Mouse (Mus musculus) left cerebral cortex, adult 6 months (tissue): Measurements from ENCODE around the gene Atp6v1g3. TPM values are rescaled to one million over a fixed set of nuclear protein-coding genes. Genes with fewer than 3 reads are reported as not detected.

Experiments
- long read RNA-seq, 2 experiments: library from polyadenylated mRNA; unstranded; transcript quantifications; one replicate each; pipeline ENCODE4 v2.0.0; 2019 to 2020
- polyA plus RNA-seq: library from polyadenylated mRNA; unstranded; fragments of <200 nt; fragmentation: Nextera tagmentation; gene quantifications from 2 replicates; pipeline ENCODE4 v1.2.3, GENCODE M21; 2021

The Atp6v1g3 gene
- not detected in 2 replicates for polyA plus RNA-seq
- long read RNA-seq, experiment 1, result 0 reads
- long read RNA-seq, experiment 2, result 0 reads

GRCm38 (mm10) chr1:138273438-138273837 is at the start of gene Atp6v1g3:
Gene Atp6v1g3, plus strand, starts transcription at chr1:138273738.

Other genes with a start within 250 kb of the Atp6v1g3 start
- 0.99 and 1.1 TPM in 2 replicates for gene Ptprc, start 98.0 kb upstream of the Atp6v1g3 start, polyA plus RNA-seq